Mouse (Mus musculus) adrenal gland, postnatal 36 days (tissue): ENCODE data around the gene Ackr3. TPM values are rescaled to one million over a fixed set of nuclear protein-coding genes. Genes with fewer than 3 reads are reported as not detected.

Experiments used
- DNase-seq, 2 experiments: peaks; one replicate each; pipeline ENCODE4 v3.0.0; 2021; ENCODE audit warnings: mixed read lengths in 1 of 2
- long read RNA-seq, 2 experiments: library from polyadenylated mRNA; stranded (forward); transcript quantifications; one replicate each; pipeline ENCODE4 v2.0.0; 2021; ENCODE audit warnings: borderline sequencing depth in 2 of 2
- total RNA-seq, 2 experiments: library from RNA; stranded (reverse); gene quantifications; 2 replicates each; pipeline ENCODE4 v1.2.3; 2021

Ackr3 gene
- 100 to 1,000 TPM; 131 to 146 TPM for total RNA-seq
- long read RNA-seq, experiment 1, transcript Ackr3-201 (2 exons, 3,065 nt), result major isoform, 125 of 194 reads
- long read RNA-seq, experiment 1, partial matches to known transcripts, result 0 of 194 reads
- long read RNA-seq, experiment 1, other reads (novel, unspliced or antisense), result 69 of 194 reads
- long read RNA-seq, experiment 2, transcript Ackr3-201 (2 exons, 3,065 nt), result major isoform, 48 of 53 reads
- long read RNA-seq, experiment 2, partial matches to known transcripts, result 0 of 53 reads
- long read RNA-seq, experiment 2, other reads (novel, unspliced or antisense), result 4 of 53 reads

DNA sequence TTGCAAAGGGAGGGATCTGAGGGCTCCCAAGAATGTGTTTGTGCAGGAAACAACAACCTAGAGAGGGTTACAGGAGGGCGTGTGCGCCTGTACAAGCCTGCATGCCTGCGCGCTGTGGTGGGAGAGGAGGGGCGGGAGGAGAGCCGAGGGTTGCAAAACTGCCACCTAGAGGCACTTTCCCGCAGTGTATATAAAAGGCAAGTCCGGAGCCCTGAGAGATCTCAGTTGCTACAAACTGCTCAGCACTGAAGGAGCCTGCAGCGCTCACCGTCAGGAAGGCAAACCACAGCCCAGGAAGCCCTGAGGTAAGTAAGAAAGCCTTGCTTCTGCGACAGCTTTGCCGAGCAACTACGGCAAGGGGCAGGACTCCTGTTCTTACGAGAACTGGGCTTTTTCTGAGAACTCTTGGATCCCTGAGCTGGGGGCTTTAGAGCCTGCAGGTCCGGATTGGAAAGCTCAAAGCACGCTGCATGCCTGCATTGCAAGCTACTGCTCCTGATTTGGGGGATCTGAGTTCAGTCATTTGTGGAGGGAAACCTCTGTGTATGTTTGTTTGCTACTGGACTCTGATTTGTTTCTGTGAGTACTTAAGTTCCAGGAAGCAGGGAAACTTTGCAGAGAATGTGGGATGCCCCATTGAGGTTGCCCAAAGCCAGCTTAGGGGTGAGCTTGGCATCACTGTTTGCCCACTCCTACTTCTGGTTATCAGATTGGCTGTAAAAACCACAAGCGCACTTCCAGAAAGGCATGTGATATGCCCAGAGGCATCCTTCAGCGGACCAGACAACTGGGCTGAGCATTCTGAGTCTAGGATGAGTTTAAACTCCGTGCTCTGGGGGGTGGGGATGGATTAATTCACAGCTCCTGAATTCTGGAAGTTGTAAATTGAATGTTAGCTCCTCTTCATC is at the start of gene Ackr3:
Gene Ackr3 (plus strand): TSS at position 198 of the 908 bp plus-strand sequence.
- peak; percentile 85 to 86 for DNase-seq

GRCm38 (mm10) chr1:90156589-90156988 is 47.2 kb upstream of the Ackr3 start:
- no peak for DNase-seq

- peak in 1 of 2 experiments; percentile 12 for DNase-seq
Measured at GRCm38 (mm10) chr1:90159927-90160326, 43.9 kb upstream of the Ackr3 start.

- no peak for DNase-seq
Measured at GRCm38 (mm10) chr1:90161623-90162022, 42.2 kb upstream of the Ackr3 start.

- no peak for DNase-seq
Measured at GRCm38 (mm10) chr1:90162379-90162857, 41.4 kb upstream of the Ackr3 start.

DNA sequence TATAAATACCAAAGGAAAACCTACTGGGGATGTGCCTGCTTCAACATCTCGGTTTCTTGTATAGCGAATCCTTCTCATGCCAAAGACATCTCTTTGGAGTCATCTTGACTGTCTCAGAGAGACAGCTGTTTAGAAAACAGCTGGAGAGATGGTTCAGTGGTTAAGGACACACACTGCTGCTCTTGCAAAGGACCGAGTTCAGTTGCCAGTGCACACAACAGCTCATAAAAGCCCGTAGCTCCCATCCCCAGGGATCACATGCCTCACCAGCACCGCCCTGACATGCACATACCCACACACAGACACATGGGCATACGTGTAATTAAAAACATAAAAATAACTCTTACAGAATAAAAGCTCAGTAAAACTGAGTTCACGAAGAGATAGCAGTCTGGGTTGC is 40.6 kb upstream of the Ackr3 start:
- DNase-seq, result no peak

DNA sequence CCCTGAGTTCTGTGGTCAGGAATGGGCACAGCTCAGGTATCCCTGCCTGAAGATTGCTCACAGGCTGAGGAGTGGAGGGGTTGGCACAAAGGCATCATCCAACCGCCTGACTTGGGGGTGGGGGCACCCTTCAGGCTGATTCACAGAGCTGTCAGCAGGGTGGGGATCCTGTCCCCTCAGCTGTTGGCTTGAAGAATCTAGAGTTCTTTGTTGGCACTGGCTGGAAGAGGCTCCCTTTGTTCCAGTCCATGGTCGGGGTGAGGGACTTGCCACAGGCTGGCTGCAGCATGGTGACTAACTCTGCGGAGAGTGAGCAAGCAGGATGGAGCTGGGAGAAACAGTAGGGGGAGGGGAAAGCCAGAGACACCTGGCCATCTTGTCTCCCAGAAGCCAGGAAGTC is 39.5 kb upstream of the Ackr3 start:
- no peak for DNase-seq

- DNase-seq, result no peak
Measured at GRCm38 (mm10) chr1:90174338-90174737, 29.4 kb upstream of the Ackr3 start.

DNA sequence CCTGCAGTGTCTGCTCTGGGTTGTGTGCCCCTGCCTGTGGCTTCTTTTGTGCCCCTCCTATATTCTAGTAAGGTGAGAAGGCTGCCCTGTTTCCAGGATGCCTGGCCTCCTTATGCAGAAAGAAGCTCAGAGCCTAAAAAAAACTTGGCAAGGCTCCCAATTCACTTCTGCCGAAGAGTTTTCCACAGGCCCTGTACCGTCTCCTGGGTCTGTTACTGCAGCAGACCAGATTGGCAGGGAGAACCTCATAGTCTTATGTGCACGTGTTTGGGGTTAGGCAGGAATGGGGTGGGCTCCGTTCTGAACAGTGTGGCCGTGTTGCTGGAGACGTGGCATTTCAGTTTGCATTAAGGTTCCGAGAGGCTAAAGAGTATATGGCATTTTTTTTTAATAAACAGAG is 27.6 kb upstream of the Ackr3 start:
- no peak for DNase-seq

- no peak for DNase-seq
Measured at GRCm38 (mm10) chr1:90177565-90177964, 26.2 kb upstream of the Ackr3 start.

DNA sequence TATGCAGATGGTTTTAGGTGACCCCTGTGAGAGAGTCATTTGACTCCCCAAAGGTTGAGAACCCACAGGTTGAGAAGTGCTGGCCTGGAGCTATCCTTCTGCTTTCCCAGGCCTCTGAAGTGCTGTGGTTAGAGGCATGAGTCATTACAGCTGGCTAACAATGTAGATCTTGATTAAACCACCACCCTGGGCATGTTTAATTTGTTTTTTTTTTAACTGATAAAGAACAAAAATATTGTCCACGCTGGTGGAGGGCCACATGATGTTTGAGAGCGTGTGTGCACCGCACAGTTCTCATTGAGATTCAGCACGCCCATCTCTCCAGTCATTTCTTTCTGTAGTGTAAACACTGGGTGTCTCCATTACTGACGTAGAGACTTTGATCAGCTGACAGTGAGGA is 25.8 kb upstream of the Ackr3 start:
- DNase-seq, result no peak

GRCm38 (mm10) chr1:90180479-90180878 is 23.3 kb upstream of the Ackr3 start:
- DNase-seq, result no peak

DNA sequence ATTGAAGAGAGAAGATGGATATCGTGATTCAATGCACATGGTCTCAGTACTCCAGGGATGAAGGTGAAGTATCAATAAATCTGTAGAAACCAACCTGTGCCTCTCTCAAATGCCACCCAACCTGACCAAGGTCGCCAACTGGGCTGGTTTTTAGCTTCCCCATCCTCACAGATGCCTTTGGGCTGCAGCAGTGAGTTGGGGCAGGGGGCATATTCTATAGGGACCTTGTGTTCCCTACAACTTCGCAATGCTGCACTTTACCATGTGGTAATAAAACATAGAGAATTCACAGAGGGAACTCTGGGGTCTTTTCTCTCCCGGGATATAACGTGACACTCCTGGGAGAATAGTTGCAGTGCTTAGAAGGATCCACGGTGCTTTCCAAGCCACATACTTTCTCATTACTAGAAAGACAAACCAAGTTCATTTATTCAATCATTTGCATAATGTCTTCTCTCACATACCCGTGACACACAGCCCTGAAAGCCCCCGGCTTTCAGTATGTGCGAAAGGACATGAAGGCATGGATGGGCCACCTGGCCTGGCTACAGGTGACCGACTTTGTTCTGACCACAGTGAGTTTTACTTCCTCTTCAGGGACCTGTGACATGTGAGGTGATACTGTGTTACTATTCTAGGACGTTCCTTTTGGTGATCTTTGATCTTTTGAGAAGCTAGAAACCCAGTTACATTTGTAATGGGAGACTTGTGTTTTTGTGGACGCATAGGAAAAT is 22.6 kb upstream of the Ackr3 start:
- no peak for DNase-seq

DNA sequence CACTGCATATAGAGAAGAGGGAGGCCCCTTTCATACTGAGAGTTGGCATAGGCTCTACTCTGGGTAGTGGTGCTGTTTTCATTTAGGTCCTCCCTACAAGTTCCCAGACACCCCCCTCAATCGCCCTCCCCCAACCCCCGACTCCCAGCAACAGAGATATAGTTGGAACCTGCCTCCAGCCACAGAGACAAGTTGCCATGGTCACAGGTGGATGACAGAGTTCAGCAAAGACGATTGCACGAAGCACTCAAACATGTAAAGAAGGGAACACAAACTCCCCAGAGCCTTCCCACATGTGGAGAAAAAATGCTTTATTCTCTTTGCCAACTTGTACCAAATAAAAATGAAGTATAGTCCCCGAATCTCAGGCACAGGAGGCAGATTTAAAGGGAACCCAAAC is 21.3 kb upstream of the Ackr3 start:
- no peak for DNase-seq

DNA sequence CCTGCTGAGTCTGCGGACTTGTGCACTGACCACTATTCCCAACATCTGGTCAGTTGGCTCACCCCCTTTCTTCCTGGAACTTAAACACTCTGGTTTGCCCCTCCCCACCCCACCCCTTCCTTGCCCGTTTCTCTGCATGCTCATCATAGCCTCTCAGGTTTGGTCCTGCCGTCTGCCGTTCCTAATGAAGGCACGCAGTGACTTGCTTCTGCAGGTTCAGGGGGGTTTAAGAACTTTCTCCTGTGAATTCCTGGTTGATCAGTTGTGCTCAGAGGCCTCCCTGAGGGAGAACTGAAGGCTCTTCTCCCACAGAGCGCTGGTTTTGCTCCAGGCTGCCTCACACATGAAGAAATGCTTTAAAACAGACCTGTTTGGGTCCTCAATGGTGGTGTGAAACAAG is 20.2 kb upstream of the Ackr3 start:
- DNase-seq, result no peak

DNA sequence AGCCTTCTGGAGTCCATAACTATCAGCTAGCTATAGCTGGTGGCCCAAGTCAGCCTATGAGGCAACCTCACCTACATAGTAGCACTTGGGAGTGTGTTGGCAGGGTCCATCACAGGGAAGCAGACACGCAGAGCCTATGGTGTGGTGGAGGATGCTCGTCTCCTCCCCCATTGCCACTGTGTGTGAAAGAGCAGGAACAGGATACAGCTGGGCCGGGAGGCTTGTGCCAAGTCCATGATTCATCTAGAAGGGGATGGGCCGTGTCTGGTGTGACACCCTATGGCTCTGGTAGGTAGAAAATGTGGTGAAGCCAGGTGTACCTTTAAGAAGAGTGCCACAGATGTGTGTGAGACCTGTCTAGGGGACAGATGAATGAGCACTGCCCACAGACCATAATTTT is 17.6 kb upstream of the Ackr3 start:
- DNase-seq, result no peak

DNA sequence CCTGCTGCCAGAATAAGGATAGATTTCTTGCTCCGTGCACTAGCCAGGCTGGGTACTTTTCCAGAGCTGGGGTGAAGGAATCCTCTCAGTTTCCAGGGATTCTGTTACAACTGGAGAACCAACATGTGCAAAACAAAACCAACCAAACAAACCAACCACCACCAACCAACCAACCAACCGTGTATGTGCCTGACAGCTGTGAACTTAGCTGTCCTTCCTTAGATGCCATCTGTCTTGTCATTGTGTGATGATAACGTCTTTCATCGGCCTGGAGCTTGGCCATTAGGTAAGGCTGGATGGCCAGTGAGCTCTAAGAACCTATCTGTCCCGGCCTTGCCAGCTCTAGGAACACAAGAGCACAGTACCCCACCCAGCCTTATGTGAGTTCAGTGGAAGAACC is 16.9 kb upstream of the Ackr3 start:
- DNase-seq, result no peak

GRCm38 (mm10) chr1:90189046-90189445 is 14.7 kb upstream of the Ackr3 start:
- DNase-seq, result no peak

DNA sequence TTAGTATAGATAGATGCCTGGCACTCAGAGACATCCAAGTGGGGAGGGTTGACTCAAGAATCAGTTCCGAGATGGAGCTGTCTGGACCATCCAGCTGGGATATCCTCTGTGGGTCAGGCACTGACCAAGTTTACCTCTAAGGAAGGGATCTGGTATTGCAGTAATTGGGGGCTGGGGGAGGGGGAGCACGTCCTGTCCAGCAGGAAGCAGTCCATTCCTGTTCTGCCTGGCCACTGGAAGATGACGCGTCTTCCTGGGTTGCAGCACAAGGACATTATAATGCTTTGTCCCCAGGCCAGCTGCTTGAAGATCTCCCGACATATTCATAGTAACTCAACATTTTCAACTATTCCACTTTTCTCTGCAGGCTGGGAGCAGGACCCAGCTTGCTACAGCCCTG is 2.5 kb upstream of the Ackr3 start:
- no peak for DNase-seq

GRCm38 (mm10) chr1:90201655-90202054 is 2.1 kb upstream of the Ackr3 start:
- no peak for DNase-seq

GRCm38 (mm10) chr1:90202207-90202978 is 1.4 kb upstream of the Ackr3 start:
- DNase-seq, result peak; percentile 90 to 91

DNA sequence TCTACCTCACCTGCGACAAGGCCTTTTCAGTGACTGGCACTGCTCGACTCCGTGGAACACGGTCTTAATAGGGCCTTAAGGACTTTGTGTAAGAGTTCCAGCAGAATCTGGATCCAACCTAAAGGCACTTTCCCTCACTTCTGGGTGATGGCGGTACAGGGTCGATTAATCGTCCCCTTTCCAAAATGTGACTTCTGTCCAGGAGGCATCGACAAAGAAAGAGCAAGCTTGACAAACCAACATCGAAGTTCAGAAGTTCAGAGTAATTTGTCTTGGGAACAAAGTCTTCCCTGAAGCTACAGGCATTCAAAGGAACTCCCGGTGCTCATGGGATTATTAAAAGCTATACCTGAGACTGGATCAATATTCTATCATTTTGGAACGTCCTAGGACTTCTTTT is 439 bp upstream of the Ackr3 start:
- DNase-seq, result no peak
